Mouse (Mus musculus) MEL (cell line): ENCODE measurements around the gene Sec24a. TPM values are rescaled to one million over a fixed set of nuclear protein-coding genes. Genes with fewer than 3 reads are reported as not detected.

Experiments used
- DNase-seq: peaks from one replicate; pipeline ENCODE4 v3.0.0; 2011; ENCODE audit warnings: low read depth, low spot score
- H3K27ac ChIP-seq: 2 replicates; pipeline ENCODE4 v1.5.1; 2012; ENCODE audit warnings: low read depth, mild to moderate bottlenecking, control low read depth, low read length, moderate library complexity; ENCODE audit not compliant: control insufficient read depth
- H3K27me3 ChIP-seq, 2 experiments: fragments of 150-350 bp in 1 of 2; sonication (generic) in 1 of 2; 2 replicates each; pipeline ENCODE4 v1.6.1; 2012; ENCODE audit warnings: low read length in 2 of 2, mild to moderate bottlenecking in 2 of 2, improper control_type of control experiment in 1 of 2, moderate library complexity in 1 of 2; ENCODE audit not compliant: insufficient read depth in 2 of 2, control insufficient read depth in 1 of 2
- H3K36me3 ChIP-seq, 2 experiments: 2 replicates each; pipeline ENCODE4 v1.6.1; 2012 to 2014; ENCODE audit warnings: low read length in 2 of 2, improper control_type of control experiment in 1 of 2, inconsistent platforms in 1 of 2, mild to moderate bottlenecking in 1 of 2; ENCODE audit not compliant: insufficient read depth in 2 of 2, control insufficient read depth in 1 of 2
- H3K4me1 ChIP-seq, 2 experiments: fragments of 150-350 bp in 1 of 2; sonication (generic) in 1 of 2; 2 replicates each; pipeline ENCODE4 v1.6.1; 2012; ENCODE audit warnings: low read length in 2 of 2, improper control_type of control experiment in 1 of 2, mild to moderate bottlenecking in 1 of 2; ENCODE audit not compliant: insufficient read depth in 2 of 2, control insufficient read depth in 1 of 2
- H3K4me3 ChIP-seq, 2 experiments: fragments of 150-350 bp in 1 of 2; sonication (generic) in 1 of 2; 2 replicates each; pipeline ENCODE4 v1.5.1; 2012; ENCODE audit warnings: low read depth in 2 of 2, low read length in 2 of 2, mild to moderate bottlenecking in 2 of 2, moderate library complexity in 2 of 2, control low read depth in 1 of 2, improper control_type of control experiment in 1 of 2; ENCODE audit not compliant: control insufficient read depth in 1 of 2, insufficient read depth in 1 of 2
- H3K79me2 ChIP-seq: 2 replicates; pipeline ENCODE4 v1.6.1; 2012; ENCODE audit warnings: mild to moderate bottlenecking, low read length, moderate library complexity; ENCODE audit not compliant: control insufficient read depth, poor library complexity, insufficient read depth
- H3K9ac ChIP-seq: 2 replicates; pipeline ENCODE4 v1.6.1; 2012; ENCODE audit warnings: low read depth, mild to moderate bottlenecking, control low read depth, low read length, moderate library complexity; ENCODE audit not compliant: control insufficient read depth, poor library complexity, severe bottlenecking
- H3K9me3 ChIP-seq: fragments of 150-350 bp; sonication (generic); replicated peaks from 2 replicates; pipeline ENCODE4 v1.6.1; 2012; ENCODE audit warnings: mild to moderate bottlenecking, low read length, improper control_type of control experiment, moderate library complexity; ENCODE audit not compliant: insufficient read depth
- BHLHE40 ChIP-seq: IDR thresholded peaks from 2 replicates; pipeline ENCODE4 v1.6.1; 2012; ENCODE audit warnings: low read depth, mild to moderate bottlenecking, inconsistent platforms, low read length, improper control_type of control experiment, borderline replicate concordance
- CHD1 ChIP-seq: IDR thresholded peaks from 2 replicates; pipeline ENCODE4 v1.6.1; 2012; ENCODE audit warnings: low read depth, mild to moderate bottlenecking, inconsistent platforms, low read length, improper control_type of control experiment
- E2F4 ChIP-seq: IDR thresholded peaks from 2 replicates; pipeline ENCODE4 v1.6.1; 2011; ENCODE audit warnings: low read depth, low read length, improper control_type of control experiment, borderline replicate concordance
- EP300 ChIP-seq, 2 experiments: IDR thresholded peaks; 2 replicates each; pipeline ENCODE4 v1.6.1; 2011; ENCODE audit warnings: improper control_type of control experiment in 2 of 2, low read length in 2 of 2, low read depth in 1 of 2, mild to moderate bottlenecking in 1 of 2
- GATA1 ChIP-seq: IDR thresholded peaks from 2 replicates; pipeline ENCODE4 v1.6.1; 2011; ENCODE audit warnings: low read depth, low read length, improper control_type of control experiment
- HCFC1 ChIP-seq: IDR thresholded peaks from 2 replicates; pipeline ENCODE4 v1.6.1; 2012; ENCODE audit warnings: low read depth, mild to moderate bottlenecking, inconsistent platforms, low read length, improper control_type of control experiment, moderate library complexity
- KAT2A ChIP-seq: conservative IDR thresholded peaks from 2 replicates; pipeline ENCODE4 v1.6.1; 2012; ENCODE audit warnings: low read depth, low read length, improper control_type of control experiment, inconsistent platforms
- MAFK ChIP-seq: IDR thresholded peaks from 2 replicates; pipeline ENCODE4 v1.6.1; 2011; ENCODE audit warnings: low read depth, mild to moderate bottlenecking, low read length, improper control_type of control experiment, borderline replicate concordance
- MAX ChIP-seq: IDR thresholded peaks from 2 replicates; pipeline ENCODE4 v1.6.1; 2011; ENCODE audit warnings: low read length, improper control_type of control experiment
- MAZ ChIP-seq: IDR thresholded peaks from 2 replicates; pipeline ENCODE4 v1.6.1; 2012; ENCODE audit warnings: low read depth, mild to moderate bottlenecking, inconsistent platforms, low read length, improper control_type of control experiment
- MEF2A ChIP-seq: IDR thresholded peaks from 2 replicates; pipeline ENCODE4 v1.6.1; 2014; ENCODE audit warnings: low read depth, mild to moderate bottlenecking, inconsistent platforms, low read length, improper control_type of control experiment; ENCODE audit not compliant: poor library complexity, insufficient replicate concordance, severe bottlenecking; ENCODE audit errors: extremely low read depth
- MYB ChIP-seq: IDR thresholded peaks from 2 replicates; pipeline ENCODE4 v1.6.1; 2011; ENCODE audit warnings: mild to moderate bottlenecking, low read depth, low read length, improper control_type of control experiment
- MYC ChIP-seq: IDR thresholded peaks from 2 replicates; pipeline ENCODE4 v1.6.1; 2011; ENCODE audit warnings: low read depth, mild to moderate bottlenecking, low read length, improper control_type of control experiment, moderate library complexity
- NRF1 ChIP-seq: IDR thresholded peaks from 2 replicates; pipeline ENCODE4 v1.6.1; 2014; ENCODE audit warnings: low read depth, mild to moderate bottlenecking, inconsistent platforms, low read length, improper control_type of control experiment, moderate library complexity; ENCODE audit not compliant: poor library complexity, insufficient read depth, severe bottlenecking
- POLR2A ChIP-seq, 2 experiments: IDR thresholded peaks; 2 replicates each; pipeline ENCODE4 v1.6.1; 2011 to 2012; ENCODE audit warnings: low read length in 2 of 2, mild to moderate bottlenecking in 2 of 2, control low read depth in 1 of 2, improper control_type of control experiment in 1 of 2, low read depth in 1 of 2, moderate library complexity in 1 of 2; ENCODE audit not compliant: control insufficient read depth in 1 of 2, insufficient read depth in 1 of 2, poor library complexity in 1 of 2
- POLR2AphosphoS2 ChIP-seq: IDR thresholded peaks from 2 replicates; pipeline ENCODE4 v1.6.1; 2011; ENCODE audit warnings: low read length, improper control_type of control experiment
- RCOR1 ChIP-seq: IDR thresholded peaks from 2 replicates; pipeline ENCODE4 v1.6.1; 2012; ENCODE audit warnings: low read depth, mild to moderate bottlenecking, inconsistent platforms, low read length, improper control_type of control experiment
- SIN3A ChIP-seq: IDR thresholded peaks from 2 replicates; pipeline ENCODE4 v1.6.1; 2012; ENCODE audit warnings: low read length, improper control_type of control experiment, inconsistent platforms
- SMC3 ChIP-seq: IDR thresholded peaks from 2 replicates; pipeline ENCODE4 v1.6.1; 2011; ENCODE audit warnings: low read depth, low read length, improper control_type of control experiment
- TAL1 ChIP-seq: IDR thresholded peaks from 2 replicates; pipeline ENCODE4 v1.6.1; 2012; ENCODE audit warnings: mild to moderate bottlenecking, inconsistent platforms, low read length, moderate library complexity, mixed read lengths
- ZC3H11A ChIP-seq: IDR thresholded peaks from 2 replicates; pipeline ENCODE4 v1.6.1; 2012; ENCODE audit warnings: low read depth, mild to moderate bottlenecking, inconsistent platforms, low read length, improper control_type of control experiment
- ZKSCAN1 ChIP-seq: IDR thresholded peaks from 2 replicates; pipeline ENCODE4 v1.6.1; 2012; ENCODE audit warnings: low read depth, mild to moderate bottlenecking, inconsistent platforms, low read length, improper control_type of control experiment, moderate library complexity
- ZMIZ1 ChIP-seq: IDR thresholded peaks from 2 replicates; pipeline ENCODE4 v1.6.1; 2012; ENCODE audit warnings: low read depth, mild to moderate bottlenecking, inconsistent platforms, low read length, improper control_type of control experiment, moderate library complexity
- polyA plus RNA-seq, 2 experiments: library from polyadenylated mRNA; stranded (reverse) in 1 of 2; unstranded in 1 of 2; fragments of >175 nt in 1 of 2; fragments of >200 nt in 1 of 2; gene quantifications; 2 replicates each; pipeline versions ENCODE4 v1.2.1 to v1.2.4; 2012; ENCODE audit warnings: low replicate concordance in 2 of 2, low read depth in 1 of 2; ENCODE audit not compliant: insufficient read length in 2 of 2, insufficient read depth in 1 of 2, missing spikeins in 1 of 2
- total RNA-seq: library from RNA; depleted of rRNA; stranded (reverse); fragments of 300-350 nt; gene quantifications from 2 replicates; pipeline ENCODE4 v1.2.3, GENCODE M21; 2012

Gene Sec24a
- total and polyA plus RNA-seq, 3 experiments, result 5.3 to 38.2 (median 14.1) TPM

DNA sequence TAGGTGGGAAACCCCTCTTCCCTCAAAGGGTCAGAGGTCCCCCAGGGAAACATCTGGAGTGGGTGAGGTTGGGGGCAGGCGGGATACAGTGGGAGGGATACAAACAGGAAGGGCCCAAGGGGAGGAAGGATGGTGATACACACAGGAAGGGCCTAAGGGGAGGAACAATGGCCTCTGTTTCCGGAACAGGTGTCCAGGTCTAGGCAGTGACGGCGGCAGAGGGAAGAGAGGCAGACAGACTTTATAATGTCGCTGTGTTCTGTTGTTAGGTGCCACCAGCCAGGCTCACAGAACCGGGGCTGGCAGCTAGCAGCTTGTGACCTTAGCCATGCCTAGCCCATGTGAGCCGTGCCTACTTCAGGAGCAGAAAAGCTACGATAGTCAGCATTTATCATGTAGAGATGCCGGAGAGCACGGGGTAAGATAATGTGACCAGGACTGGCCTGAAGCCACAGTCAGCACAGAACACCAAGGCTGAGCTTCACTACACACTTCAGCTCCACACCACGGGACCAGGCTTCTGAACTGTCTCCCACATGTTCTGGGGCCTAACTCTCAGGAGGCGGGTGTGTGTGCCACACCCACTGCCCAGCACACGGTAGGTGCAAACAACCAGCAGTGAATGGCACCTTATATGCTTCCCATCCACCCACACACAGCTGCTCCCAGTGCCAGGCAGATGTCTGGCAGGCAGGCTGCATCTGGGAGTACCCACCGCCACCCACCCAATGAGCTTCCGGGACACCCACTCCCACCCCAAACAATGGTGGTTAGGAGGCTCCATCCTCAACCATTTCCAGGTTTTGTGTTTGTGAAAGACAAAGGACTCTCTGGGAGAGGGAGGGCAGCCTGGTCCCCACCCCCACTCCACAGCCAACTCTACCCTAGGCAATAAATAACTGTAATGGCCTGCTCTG, 116.4 kb downstream of the Sec24a start (continued):
- TF ChIP-seq TAL1, result no peak

- Histone ChIP-seq H3K9me3 (no peaks in the 10 kb centered on the region), H3K9ac (no peak overlapping the region), H3K27ac (no peak overlapping the region), H3K36me3 (no peaks in the 10 kb centered on the region), H3K4me3 (no peak overlapping the region), H3K79me2 (peaks cover 3% of the 10 kb centered on the region; the same call in 1 of the 2 replicates), H3K4me1 (peaks cover 1 to 2% of the 10 kb centered on the region in 2 experiments; a peak in 1 of 4 replicates), H3K27me3 (no peaks in the 10 kb centered on the region)
- no peak for DNase-seq
- TF ChIP-seq KAT2A, result no peak
- TF ChIP-seq MAFK, result no peak
- TF ChIP-seq ZKSCAN1, result no peak
- no peak for TF ChIP-seq BHLHE40
- TF ChIP-seq NRF1, result no peak
- no peak for TF ChIP-seq GATA1
- TF ChIP-seq HCFC1, result no peak
- TF ChIP-seq SMC3, result no peak
- no peak for TF ChIP-seq MYB
- no peak for TF ChIP-seq MEF2A
Measured at GRCm38 (mm10) chr11:51646245-51646644, 117.2 kb downstream of the Sec24a start.

DNA sequence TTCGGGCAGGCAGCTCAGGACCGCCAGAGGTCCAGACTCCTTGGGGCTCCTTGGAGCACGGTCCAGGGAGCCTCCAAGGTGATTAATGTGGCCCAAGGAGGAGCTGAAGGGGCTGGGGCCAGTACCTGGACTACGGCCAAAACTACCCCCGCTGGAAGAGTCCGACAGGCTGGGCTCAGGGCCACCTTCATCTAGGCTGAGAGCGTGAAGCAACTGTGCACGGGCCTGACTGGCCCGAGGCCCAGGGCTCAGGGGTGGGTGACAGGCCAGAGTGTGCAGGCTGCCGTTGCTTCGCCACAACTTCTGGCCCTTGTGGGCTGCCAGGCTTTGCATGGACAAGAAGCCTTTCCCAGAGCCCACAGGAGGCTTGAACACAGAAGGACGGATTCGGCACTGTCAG, 118.1 kb downstream of the Sec24a start:
- H3K4me1 ChIP-seq, result peaks cover 1 to 2% of the 10 kb centered on the region in 2 experiments; a peak in 1 of 4 replicates
- H3K9me3 ChIP-seq, result no peaks in the 10 kb centered on the region
- no peak overlapping the region for H3K27ac ChIP-seq
- no peak for DNase-seq
- TF ChIP-seq SIN3A (no peak), MAFK (no peak), E2F4 (no peak), POLR2A (IDR thresholded peaks at IDR 0.05; ENCODE audit: control insufficient read depth in 1 of 2, insufficient read depth in 1 of 2, low read depth in 1 of 2, low read length in 2 of 2, poor library complexity in 1 of 2) (no peak), CHD1 (no peak), MAZ (no peak), POLR2AphosphoS2 (no peak), ZC3H11A (no peak), ZMIZ1 (no peak), MYB (no peak), RCOR1 (no peak), ZKSCAN1 (no peak), MAX (no peak), MYC (no peak), EP300 (IDR thresholded peaks at IDR 0.05; ENCODE audit: low read depth in 1 of 2, low read length in 2 of 2) (no peak)
- no peak overlapping the region for H3K4me3 ChIP-seq
- no peak overlapping the region for H3K9ac ChIP-seq
- no peaks in the 10 kb centered on the region for H3K27me3 ChIP-seq
- H3K79me2 ChIP-seq, result peaks cover under 1% of the 10 kb centered on the region; the same call in 1 of the 2 replicates
- no peaks in the 10 kb centered on the region for H3K36me3 ChIP-seq
